Mouse (Mus musculus): ENCODE measurements around the gene Ifrd1.

The Ifrd1 gene

GRCm38 (mm10) chr12:40243241-40243640 lies 5.1 kb downstream of the Ifrd1 start:
- DNase-seq (ENCODE audit: low spot score in 2 of 2): no peak

GRCm38 (mm10) chr12:40239161-40239560 lies 9.1 kb downstream of the Ifrd1 start:
- DNase-seq (ENCODE audit: low spot score in 2 of 2): peak in 1 of 2 experiments; percentile 12

GRCm38 (mm10) chr12:40232231-40232630 lies 16.1 kb downstream of the Ifrd1 start:
- DNase-seq (ENCODE audit: low spot score in 2 of 2): no peak

- peak; percentile 41 to 62 for DNase-seq (ENCODE audit: low spot score in 2 of 2)
These were observed 16.7 kb downstream of the Ifrd1 start for GRCm38 (mm10) chr12:40231632-40232031.

- no peak for DNase-seq (ENCODE audit: low spot score in 2 of 2)
These were observed 24.0 kb downstream of the Ifrd1 start for GRCm38 (mm10) chr12:40224171-40224880.

- DNase-seq (ENCODE audit: low spot score in 2 of 2): peak in 1 of 2 experiments; percentile 30
These were observed 24.6 kb downstream of the Ifrd1 start for GRCm38 (mm10) chr12:40223676-40224075.

- DNase-seq (ENCODE audit: low spot score in 2 of 2): peak; percentile 99 to 100
These were observed 25.2 kb downstream of the Ifrd1 start for GRCm38 (mm10) chr12:40223082-40223619.

GRCm38 (mm10) chr12:40222251-40223081 lies 25.8 kb downstream of the Ifrd1 start:
- peak; percentile 94 to 97 for DNase-seq (ENCODE audit: low spot score in 2 of 2)

GRCm38 (mm10) chr12:40221611-40222010 lies 26.7 kb downstream of the Ifrd1 start:
- no peak for DNase-seq (ENCODE audit: low spot score in 2 of 2)

- no peak for DNase-seq (ENCODE audit: low spot score in 2 of 2)
These were observed 27.4 kb downstream of the Ifrd1 start for GRCm38 (mm10) chr12:40220896-40221295.

- DNase-seq (ENCODE audit: low spot score in 2 of 2): peak in 1 of 2 experiments; percentile 39
These were observed 28.2 kb downstream of the Ifrd1 start for GRCm38 (mm10) chr12:40220001-40220570.

GRCm38 (mm10) chr12:40218430-40218945 lies 29.8 kb downstream of the Ifrd1 start:
- DNase-seq (ENCODE audit: low spot score in 2 of 2): no peak

GRCm38 (mm10) chr12:40217776-40218175 lies 30.5 kb downstream of the Ifrd1 start:
- DNase-seq (ENCODE audit: low spot score in 2 of 2): no peak

GRCm38 (mm10) chr12:40214888-40215876 lies 33.1 kb downstream of the Ifrd1 start:
- no peak for DNase-seq (ENCODE audit: low spot score in 2 of 2)

- DNase-seq (ENCODE audit: low spot score in 2 of 2): no peak
These were observed 39.3 kb downstream of the Ifrd1 start for GRCm38 (mm10) chr12:40209049-40209448.

GRCm38 (mm10) chr12:40207909-40208308 lies 40.4 kb downstream of the Ifrd1 start:
- DNase-seq (ENCODE audit: low spot score in 2 of 2): no peak

- DNase-seq (ENCODE audit: low spot score in 2 of 2): no peak
These were observed 45.9 kb downstream of the Ifrd1 start for GRCm38 (mm10) chr12:40202161-40203035.

- DNase-seq (ENCODE audit: low spot score in 2 of 2): no peak
These were observed 47.6 kb downstream of the Ifrd1 start for GRCm38 (mm10) chr12:40200484-40201235.

GRCm38 (mm10) chr12:40199795-40200402 lies 48.4 kb downstream of the Ifrd1 start:
- peak; percentile 71 to 87 for DNase-seq (ENCODE audit: low spot score in 2 of 2)
